Mouse (Mus musculus): ENCODE results near the gene Atp11a.

Gene Atp11a

DNA sequence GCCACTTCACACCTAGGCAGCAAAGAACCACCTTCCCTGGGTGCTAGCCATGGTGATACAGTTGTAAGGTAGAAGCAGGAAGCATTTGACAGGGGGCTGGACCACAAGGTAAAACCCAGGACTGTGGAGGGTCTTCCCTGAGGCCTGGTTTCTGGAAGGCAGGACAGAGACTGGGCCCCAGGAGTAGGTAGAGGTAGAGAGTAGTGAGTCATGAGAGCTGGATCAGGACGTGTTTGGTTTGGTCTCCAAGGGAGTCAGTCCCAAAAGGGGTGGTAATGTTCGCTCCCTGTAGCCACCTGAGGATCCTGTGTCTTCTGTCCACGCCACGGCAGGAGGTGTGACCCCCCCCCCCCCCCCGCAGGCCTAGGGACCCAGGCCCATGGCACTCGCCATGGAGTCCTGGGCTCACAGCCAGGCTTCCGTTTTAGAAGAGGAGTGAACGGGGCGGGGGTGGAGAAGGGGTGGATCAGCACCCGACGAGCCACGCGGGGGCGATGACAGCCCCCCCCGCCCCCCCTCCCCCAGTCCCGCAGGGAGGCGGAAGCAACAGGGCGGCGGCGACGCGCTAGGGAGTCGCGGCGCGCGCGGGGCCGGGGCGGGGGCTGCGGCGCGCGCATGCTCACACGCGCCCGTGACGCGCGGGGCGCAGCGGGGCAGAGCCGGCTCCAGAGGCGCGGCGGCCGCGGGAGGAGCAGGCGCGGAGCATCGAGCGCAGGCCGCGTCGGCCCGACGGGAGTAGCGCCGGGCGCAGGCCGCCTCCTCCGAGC, at the start of gene Atp11a:
TSS of gene Atp11a (plus strand) at position 624 of the 767 bp plus-strand sequence.
- ChIA-PET POLR2A (interaction anchor here in 1 of 4 experiments (1.0 kb wide), 1 partner anchor 18 kb away, joined by 3 read pairs; no protein-coding TSS in a partner anchor), CTCF (interaction anchor here in 2 of 4 experiments (0.6 to 1.1 kb wide), 2 partner anchors 18 to 171 kb away, joined by 3 read pairs; no protein-coding TSS in a partner anchor)

DNA sequence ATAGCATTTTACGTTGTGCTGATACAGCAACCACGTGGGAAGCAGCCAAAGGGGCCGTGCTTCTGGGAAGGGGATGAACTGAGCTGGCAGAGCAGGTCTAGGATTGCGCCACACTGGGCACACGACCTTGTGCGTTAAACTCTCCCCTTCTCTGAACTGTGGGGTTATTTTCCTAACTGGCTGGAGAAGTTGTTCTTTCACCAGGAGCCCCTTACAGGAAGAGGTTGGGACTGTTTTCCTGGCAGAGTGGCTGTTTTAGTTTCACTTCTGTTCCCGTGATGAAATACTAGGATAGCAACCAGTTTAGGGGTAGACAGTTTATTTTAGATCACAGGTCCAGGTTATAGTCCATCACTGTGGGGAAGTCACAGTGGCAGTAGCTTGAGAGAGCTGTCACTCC, 45.2 kb upstream of the Atp11a start:
- ChIA-PET CTCF (no interaction called here), POLR2A (interaction anchor here in 1 of 4 experiments (0.6 to 2.0 kb wide), 3 partner anchors 9 to 40 kb away, joined by 4 to 10 read pairs (median 4); partner anchors contain the start of gene Tubgcp3)

DNA sequence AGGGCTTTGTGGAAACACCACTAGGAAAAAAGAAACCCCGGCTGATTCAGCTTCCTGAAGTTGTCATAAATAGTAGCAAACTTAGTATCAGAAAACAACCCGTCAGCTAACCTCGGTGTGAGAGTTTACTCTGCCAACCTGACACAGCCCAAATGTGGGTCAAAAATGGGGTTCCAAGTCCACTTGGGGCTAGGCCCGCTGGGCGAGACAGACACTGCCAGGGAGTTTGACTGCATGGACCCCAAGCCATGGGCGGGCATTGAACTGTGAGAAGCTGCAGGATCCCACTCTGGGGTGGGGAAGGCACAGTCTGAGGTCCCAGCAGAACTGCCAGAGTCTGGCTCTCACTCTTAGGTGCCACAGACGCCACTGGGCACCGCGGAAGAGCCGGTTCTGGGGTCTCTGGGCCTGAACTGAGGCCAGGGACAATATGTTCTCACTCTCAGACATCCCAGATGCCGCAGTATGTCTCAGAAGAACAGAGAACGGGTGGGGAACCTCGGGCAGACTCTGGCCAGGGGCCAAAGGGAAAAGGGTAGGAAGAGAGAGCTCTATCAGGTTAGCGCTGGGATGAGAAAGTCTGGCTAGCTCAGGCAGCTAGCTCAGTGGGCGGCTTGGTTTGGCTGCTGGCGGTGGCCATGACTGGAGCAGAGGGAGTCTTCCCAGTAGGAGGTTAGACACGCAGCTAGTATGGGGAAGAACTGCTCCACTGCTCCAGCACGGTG, 40.8 kb upstream of the Atp11a start:
- CTCF ChIA-PET: interaction anchor here in 1 of 4 experiments (0.5 to 0.6 kb wide), 2 partner anchors 16 to 856 kb away, joined by 3 read pairs; no protein-coding TSS in a partner anchor
- POLR2A ChIA-PET: interaction anchor here in 2 of 4 experiments (0.6 to 1.0 kb wide), 3 partner anchors 9 to 353 kb away, joined by 3 to 4 read pairs (median 4); no protein-coding TSS in a partner anchor

DNA sequence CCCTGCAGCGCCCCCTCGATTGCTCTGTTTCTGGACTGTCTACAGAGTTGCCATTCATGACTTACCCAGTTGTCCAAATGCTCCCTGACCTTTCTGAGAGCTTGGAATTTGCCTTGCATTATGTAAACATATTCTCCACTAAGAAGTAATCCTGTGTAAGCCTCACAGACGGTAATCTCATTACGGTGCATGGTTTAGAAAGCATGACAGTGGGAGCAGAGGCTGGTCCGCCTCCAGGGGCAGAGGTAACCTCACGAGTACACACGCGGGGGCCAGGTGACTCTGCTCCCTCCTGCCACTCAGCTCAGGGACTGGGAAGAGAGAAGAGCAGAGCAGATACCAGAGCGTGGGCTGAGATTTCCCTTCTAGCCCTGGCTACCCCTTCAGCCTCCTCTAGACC, 37.7 kb upstream of the Atp11a start:
- POLR2A ChIA-PET: no interaction called here
- CTCF ChIA-PET: no interaction called here

DNA sequence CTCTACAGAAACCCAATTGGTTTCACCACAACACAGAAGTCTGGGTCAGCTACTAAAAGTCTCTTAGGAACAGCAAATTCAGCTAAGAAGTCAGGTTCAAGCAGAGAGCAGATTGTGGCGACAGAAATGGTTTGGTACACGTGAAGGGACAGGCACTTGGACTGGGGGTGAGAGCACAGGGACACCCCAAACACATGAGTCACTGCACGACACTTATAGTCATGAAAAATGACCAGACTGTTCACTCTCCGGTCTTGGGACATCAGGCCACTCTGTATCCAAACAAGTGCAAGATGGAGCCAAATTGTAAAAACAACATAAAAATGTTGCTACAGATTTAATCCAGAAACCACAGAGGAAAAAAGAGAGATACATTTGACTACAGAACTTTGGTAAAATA, 28.2 kb upstream of the Atp11a start:
- CTCF ChIA-PET: no interaction called here
- POLR2A ChIA-PET: no interaction called here

DNA sequence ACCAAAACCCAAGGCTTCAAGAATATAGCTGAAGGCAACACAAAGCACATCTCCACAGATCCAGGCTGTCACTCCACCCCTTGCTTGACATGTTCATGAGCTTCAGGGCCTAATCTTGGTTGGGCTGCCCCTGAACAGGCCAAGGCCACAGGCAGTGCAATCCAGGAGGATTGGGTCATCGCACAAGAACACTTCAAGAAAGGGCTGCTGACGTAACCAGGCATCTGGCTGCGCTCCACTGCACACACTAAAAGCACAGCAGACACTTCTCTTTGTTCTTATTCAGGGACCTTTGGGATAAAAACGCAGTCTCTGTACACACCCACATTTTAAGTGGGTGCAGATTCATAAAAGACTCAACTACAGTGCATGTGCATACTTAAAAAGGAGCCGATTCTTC, 26.0 kb upstream of the Atp11a start:
- POLR2A ChIA-PET: no interaction called here
- CTCF ChIA-PET: no interaction called here

DNA sequence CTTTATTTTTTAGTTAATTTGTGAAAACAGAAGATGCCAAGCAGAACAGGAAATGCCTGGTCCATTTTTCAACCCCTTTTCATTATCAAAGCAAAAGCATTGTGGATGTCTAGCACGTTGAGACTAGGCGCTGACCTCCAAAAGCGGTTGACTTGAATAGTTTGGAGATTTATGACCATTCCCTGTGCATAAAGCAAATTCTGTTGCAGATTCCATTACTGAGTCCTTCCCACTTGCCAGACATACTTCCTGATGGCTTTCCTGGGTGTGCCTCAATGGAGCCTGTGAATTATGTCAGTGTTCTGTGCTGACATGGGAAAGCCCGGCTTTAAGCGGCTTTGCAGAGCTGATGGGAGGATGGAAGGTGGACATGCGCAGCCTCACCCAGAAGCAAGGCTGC, 24.4 kb upstream of the Atp11a start:
- CTCF ChIA-PET: no interaction called here

DNA sequence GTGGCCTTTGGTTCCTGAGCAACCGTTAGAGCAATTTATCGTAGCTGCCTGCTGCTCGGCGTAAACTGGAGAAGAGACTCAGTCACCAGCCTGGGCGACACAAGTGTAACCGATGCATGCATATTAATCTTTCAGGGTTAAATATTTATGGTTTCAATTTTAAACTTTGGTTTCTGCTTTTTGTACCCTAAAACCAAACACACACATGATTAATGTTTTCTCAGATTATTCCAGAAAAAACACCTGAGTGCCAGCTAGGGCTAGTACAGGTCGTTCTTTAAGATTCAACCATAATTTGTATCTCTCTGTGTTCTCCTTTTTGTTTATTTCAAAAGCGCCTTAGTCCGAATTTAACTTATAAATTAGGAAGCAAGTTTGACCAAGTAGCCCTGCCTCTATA, 17.7 kb upstream of the Atp11a start:
- CTCF ChIA-PET: interaction anchor here in 1 of 4 experiments (0.6 kb wide), 1 partner anchor 18 kb away, joined by 3 read pairs; the partner anchor contains the start of gene Atp11a
- POLR2A ChIA-PET: no interaction called here

More for the DNA sequence above, 24.4 kb upstream of the Atp11a start:
- POLR2A ChIA-PET: no interaction called here

DNA sequence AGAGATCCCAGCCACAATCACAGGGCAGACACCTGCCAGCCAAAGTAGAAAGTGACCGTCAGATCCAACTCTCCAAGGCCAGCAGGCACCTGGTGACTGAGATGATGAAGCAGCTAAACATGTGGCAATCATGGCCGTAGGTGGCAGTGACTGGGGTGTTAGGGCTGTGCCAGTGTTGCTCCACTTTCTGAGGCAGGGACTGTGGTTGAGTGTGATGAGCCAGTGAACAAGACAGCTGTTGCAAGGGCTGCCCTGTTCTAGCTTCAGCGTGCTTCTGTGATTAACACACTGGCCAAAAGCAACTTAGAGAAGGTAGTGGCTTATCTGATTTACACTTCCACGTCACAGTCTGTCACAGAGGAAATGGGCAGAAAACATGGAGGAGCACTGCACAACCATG, 13.4 kb upstream of the Atp11a start:
- CTCF ChIA-PET: no interaction called here

DNA sequence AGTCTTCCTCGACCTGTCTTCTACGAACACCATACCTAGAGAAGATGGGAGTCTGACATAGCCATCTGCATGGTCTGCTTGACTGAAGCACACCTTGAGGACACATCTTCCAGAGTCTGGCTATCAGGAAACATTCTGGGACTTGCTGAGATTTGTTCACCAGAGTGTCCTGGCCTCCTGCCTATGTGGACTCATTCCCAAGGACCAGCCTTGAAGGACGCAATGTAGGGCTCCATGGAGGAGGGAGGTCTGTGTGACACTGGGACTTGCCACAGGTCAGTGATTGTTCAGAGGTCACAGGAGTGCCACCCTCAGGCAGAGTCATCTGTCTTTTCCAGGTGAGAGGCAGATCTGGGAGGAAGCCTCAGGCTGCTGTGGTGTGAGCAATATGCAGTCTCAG, 8.6 kb upstream of the Atp11a start:
- CTCF ChIA-PET: no interaction called here
- POLR2A ChIA-PET: no interaction called here

More for the DNA sequence above, 13.4 kb upstream of the Atp11a start:
- POLR2A ChIA-PET: no interaction called here

DNA sequence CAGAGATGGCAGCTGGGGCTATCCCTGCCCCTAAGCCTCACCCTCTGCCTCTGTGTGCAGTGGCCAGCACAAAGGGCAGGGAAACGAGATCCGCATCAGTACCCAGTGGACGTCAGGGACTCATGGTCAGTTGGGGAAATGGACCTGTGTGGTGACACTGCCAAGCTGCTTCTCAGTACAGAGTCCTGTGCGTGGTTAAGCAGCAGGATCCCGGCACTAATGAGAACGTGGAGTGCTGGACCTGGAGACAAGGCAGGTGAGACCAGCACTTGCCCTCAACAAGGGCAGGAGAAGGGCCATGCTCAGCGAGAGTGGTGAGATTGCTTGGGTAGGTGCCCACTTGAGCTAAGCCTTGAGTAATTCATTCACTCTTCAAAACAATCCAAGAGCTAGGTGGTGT, 7.7 kb upstream of the Atp11a start:
- ChIA-PET CTCF (no interaction called here), POLR2A (interaction anchor here in 1 of 4 experiments (0.8 kb wide), 1 partner anchor 41 kb away, joined by 3 read pairs; no protein-coding TSS in a partner anchor)

DNA sequence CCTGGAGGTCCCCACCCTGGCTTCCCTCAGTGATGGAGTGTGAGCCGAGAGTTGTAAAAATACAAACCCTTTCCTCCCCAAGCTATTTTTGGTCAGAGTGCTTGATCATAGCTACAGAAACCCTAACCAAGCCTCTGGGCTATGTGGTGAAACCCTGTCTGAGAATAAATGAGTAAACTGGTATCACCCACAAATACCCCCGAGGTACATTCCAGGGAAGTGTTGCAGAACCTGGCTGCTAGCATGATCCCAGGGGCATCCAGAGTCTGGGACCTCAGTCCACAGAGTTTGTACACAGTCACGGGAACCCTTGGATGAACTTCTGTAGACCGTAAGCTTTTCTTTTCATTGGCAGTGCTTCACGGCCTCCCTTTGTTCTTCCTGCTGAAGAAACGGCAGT, 3.8 kb upstream of the Atp11a start:
- POLR2A ChIA-PET: no interaction called here
- CTCF ChIA-PET: no interaction called here

DNA sequence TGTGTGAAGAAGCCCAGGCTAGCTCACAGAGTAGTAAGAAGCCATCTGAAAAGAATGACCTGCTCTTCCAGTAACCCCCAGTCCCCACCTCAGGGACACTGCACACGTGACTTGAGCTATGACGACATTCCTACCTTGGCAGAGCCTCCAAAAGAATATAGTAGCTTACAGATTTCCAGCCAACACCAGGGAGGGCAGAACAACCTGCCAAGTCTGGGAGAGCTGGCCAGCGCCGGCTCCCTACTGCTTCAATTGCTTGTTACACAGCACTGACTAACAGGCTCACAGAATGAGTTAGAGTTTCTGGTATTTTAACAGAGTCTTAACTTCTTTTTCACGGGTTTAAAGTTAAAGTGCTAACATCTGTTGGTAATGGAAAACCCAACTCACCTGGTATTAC, 2.7 kb upstream of the Atp11a start:
- ChIA-PET CTCF (no interaction called here), POLR2A (interaction anchor here in 1 of 4 experiments (0.8 kb wide), 1 partner anchor 9 kb away, joined by 3 read pairs; no protein-coding TSS in a partner anchor)

DNA sequence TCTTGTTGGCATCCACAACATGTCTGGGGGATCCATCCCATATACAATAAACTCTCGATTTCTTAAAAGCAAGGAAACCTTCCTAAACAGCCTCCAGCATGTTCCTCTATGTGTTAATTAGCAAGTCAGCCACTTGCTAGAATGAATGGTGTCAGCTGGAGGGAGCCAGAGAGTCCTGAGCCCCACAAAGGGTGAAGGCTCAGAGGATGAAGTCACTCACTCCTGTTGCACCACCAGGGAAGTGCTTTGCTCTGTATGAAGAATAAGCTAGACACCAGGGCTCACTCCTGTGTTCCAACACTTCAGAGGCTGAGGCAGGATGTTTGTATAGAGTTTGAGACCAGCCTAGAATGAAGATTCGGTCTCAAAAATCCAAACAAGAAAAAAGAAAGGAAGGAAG, 1.5 kb upstream of the Atp11a start:
- ChIA-PET CTCF (interaction anchor here in 2 of 4 experiments (0.7 to 1.1 kb wide), 2 partner anchors 9 to 141 kb away, joined by 3 to 4 read pairs; no protein-coding TSS in a partner anchor), POLR2A (no interaction called here)

DNA sequence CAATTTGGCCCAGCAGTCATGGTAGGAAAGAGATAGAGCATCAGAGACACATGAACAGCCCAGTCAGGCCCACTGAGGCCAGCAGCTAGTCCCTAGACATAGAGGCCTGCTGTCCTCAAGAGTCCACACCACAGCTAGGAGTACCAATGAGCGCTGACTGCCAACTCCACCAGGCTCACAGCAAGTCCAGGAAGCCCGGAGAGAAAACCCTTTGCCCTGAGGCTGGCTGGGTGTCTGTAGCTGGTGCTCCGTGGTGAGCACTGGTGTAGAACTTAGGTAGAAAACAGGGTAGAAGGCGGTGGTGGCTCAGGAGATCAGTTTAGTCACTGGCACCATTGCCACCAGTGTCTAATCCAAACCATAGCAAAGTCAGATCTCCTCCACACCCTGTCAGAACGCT, 988 bp upstream of the Atp11a start:
- ChIA-PET POLR2A (interaction anchor here in 1 of 4 experiments (1.0 kb wide), 1 partner anchor 19 kb away, joined by 3 read pairs; no protein-coding TSS in a partner anchor), CTCF (interaction anchor here in 3 of 4 experiments (0.7 to 1.1 kb wide), 3 partner anchors 10 to 172 kb away, joined by 3 to 4 read pairs (median 3); no protein-coding TSS in a partner anchor)

DNA sequence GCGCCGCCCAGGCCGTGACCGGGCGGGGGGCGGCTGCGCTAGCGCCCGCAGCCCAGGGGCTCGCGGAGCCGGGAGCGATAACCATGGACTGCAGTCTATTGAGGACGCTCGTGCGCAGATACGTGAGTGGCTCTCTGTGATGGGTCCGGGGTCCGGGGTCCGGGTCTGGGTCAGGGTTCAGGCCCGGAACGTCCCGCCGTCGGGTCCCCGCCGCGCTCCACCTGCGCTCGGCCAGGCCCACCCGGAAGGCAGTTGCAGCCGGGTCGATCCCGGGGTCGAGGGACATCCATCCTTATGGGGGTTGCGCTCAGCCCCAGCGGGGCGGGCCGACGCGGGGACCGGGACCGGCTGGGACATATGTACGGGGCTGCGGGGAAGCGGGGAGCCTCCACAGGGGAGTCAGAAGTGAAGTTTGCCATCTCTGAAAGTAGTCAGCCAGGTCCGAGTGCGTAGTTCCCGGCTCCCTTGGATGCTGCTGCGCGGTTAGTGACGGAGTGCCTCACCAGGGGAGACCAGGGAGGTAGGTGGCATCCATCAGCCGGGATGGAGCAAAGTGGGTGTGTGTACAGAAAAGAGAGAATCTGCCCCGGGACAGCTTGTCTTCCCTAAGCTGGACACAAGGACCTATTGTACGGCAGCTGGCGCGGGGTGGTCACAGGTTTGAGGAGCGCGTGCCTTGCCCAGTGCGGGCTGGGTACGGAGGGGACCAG, 572 bp downstream of the Atp11a start:
- POLR2A ChIA-PET: interaction anchor here in 2 of 4 experiments (0.5 to 1.1 kb wide), 2 partner anchors 20 to 232 kb away, joined by 3 read pairs; no protein-coding TSS in a partner anchor
- CTCF ChIA-PET: no interaction called here

DNA sequence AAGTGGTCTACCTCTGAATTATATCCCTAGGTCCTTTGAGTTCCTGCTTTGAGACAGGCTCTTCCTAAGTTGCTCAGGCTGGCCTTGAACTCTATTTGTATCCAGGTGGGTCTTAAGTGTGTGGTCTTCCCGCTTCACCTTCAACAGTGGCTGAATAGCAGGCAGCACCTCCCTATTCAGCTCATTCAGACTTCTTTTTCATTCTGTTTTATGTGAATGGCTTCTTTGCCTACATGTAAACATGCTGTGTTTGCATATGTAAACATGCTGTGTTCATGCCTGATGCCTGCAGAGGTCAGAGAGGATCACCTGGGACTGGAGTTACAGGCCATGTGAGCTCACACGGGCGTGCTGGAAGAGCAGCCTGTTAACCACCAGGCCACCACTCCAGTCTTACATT, 3.1 kb downstream of the Atp11a start:
- POLR2A ChIA-PET: interaction anchor here in 3 of 4 experiments (0.8 to 3.0 kb wide), 12 partner anchors 12 to 1056 kb away, joined by 3 to 9 read pairs (median 5); partner anchors contain the start of gene Tubgcp3 (in 2 of the 3)
- CTCF ChIA-PET: interaction anchor here in 1 of 4 experiments (0.6 kb wide), 1 partner anchor 87 kb away, joined by 3 read pairs; no protein-coding TSS in a partner anchor

DNA sequence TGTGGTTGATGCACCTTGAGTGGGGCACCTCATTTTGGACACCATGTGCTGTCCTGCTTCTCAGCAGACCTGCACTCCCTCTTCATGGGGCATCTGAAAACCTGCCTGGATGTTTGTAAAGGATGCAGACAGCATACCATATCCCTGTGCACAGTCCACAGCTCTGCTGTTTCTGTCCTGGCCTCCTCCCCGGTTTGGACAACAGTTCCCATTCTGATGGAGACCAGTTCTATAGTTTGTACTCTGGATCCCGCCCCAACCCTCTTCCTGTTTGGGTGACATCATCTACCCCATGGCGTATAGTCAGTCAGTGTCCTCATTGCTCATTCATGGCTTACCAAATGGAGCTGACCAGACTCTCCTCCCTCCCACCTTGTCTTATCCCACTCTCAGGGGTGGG, 5.1 kb downstream of the Atp11a start:
- ChIA-PET POLR2A (interaction anchor here in 3 of 4 experiments (0.7 to 3.0 kb wide), 3 partner anchors 12 to 39 kb away, joined by 3 to 9 read pairs (median 3); no protein-coding TSS in a partner anchor), CTCF (interaction anchor here in 1 of 4 experiments (0.6 kb wide), 1 partner anchor 85 kb away, joined by 3 read pairs; no protein-coding TSS in a partner anchor)

DNA sequence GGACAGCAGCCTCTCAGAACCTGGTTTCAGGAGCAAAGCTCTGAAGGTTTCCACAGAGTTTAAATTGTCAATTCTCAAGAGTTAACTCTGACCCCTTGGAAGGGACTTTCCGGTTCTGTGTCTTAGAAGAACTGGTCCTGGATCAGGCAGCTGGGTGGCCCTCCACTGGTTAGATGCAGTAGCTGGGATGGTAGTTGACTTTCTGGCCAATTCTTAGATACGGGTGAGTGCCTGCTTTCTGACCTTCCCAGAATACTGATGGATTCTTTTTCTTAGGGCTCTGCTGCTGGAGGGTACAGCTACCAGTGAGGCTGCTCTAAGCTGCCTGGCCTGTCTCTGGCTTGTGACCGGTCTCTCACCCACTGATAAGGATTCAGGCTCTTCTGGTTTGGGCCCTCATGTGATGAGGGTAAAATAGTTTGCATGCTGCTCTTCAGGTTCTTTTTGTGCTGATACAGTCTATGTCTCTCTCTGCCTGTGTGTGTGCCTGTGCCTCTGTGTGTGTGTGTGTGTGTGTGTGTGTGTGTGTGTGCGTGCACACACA, 6.8 kb downstream of the Atp11a start:
- POLR2A ChIA-PET: interaction anchor here in 1 of 4 experiments (1.5 to 2.2 kb wide), 3 partner anchors 11 to 110 kb away, joined by 3 to 6 read pairs (median 4); partner anchors contain the start of gene Mcf2l

More for the DNA sequence above, 6.8 kb downstream of the Atp11a start:
- CTCF ChIA-PET: no interaction called here
